Mouse (Mus musculus): ENCODE data around the gene Rasip1.
A peak's percentile ranks its signal among the peaks of the same experiment; 100 is the strongest.

Rasip1 gene

GRCm38 (mm10) chr7:45683396-45684050 lies 56.2 kb downstream of the Rasip1 start, which contains the start of gene Ntn5:
TSS of gene Ntn5 (plus strand) at chr7:45684022.
- DNase-seq (ENCODE audit: low read depth, low spot score) = peak; percentile 41

- no peak for DNase-seq (ENCODE audit: low read depth, low spot score)
These were observed 58.5 kb downstream of the Rasip1 start for GRCm38 (mm10) chr7:45685811-45686210.

GRCm38 (mm10) chr7:45686841-45687240 lies 59.6 kb downstream of the Rasip1 start:
- DNase-seq (ENCODE audit: low read depth, low spot score) = peak; percentile 40
